Mouse (Mus musculus): ENCODE data around the gene Lmntd1. TPM values are rescaled to one million over a fixed set of nuclear protein-coding genes. Genes with fewer than 3 reads are reported as not detected.

Lmntd1 gene
- total and polyA plus RNA-seq, 3 experiments: 0.21 to 1.2 (median 0.75) TPM

GRCm38 (mm10) chr6:145557059-145557992, 56.8 kb downstream of the Lmntd1 start:
- DNase-seq: no peak

GRCm38 (mm10) chr6:145553226-145553625, 60.9 kb downstream of the Lmntd1 start:
- DNase-seq: no peak

- DNase-seq: no peak
Measured at GRCm38 (mm10) chr6:145552817-145553216, 61.3 kb downstream of the Lmntd1 start.

GRCm38 (mm10) chr6:145550993-145551392, 63.1 kb downstream of the Lmntd1 start:
- DNase-seq: no peak

GRCm38 (mm10) chr6:145545927-145546641, 68.0 kb downstream of the Lmntd1 start:
- no peak for DNase-seq

GRCm38 (mm10) chr6:145544838-145545237, 69.3 kb downstream of the Lmntd1 start:
- DNase-seq: no peak

GRCm38 (mm10) chr6:145544304-145544703, 69.8 kb downstream of the Lmntd1 start:
- DNase-seq: no peak

GRCm38 (mm10) chr6:145539568-145539859, 74.6 kb downstream of the Lmntd1 start:
- DNase-seq: no peak

- peak; percentile 54 for DNase-seq
Measured at GRCm38 (mm10) chr6:145538787-145539567, 75.1 kb downstream of the Lmntd1 start.

GRCm38 (mm10) chr6:145530464-145530863, 83.7 kb downstream of the Lmntd1 start:
- no peak for DNase-seq

- DNase-seq: no peak
Measured at GRCm38 (mm10) chr6:145523337-145523736, 90.8 kb downstream of the Lmntd1 start.

GRCm38 (mm10) chr6:145522617-145523016, 91.5 kb downstream of the Lmntd1 start:
- DNase-seq: no peak

GRCm38 (mm10) chr6:145517002-145517401, 97.1 kb downstream of the Lmntd1 start:
- no peak for DNase-seq

GRCm38 (mm10) chr6:145515859-145516581, 98.1 kb downstream of the Lmntd1 start:
- DNase-seq: no peak

- no peak for DNase-seq
Measured at GRCm38 (mm10) chr6:145511265-145511664, 102.9 kb downstream of the Lmntd1 start.

- DNase-seq: no peak
Measured at GRCm38 (mm10) chr6:145508828-145509227, 105.3 kb downstream of the Lmntd1 start.

GRCm38 (mm10) chr6:145501751-145502150, 112.4 kb downstream of the Lmntd1 start:
- no peak for DNase-seq

- DNase-seq: peak; percentile 33
Measured at GRCm38 (mm10) chr6:145499574-145500546, 114.3 kb downstream of the Lmntd1 start.

- DNase-seq: peak; percentile 20
Measured at GRCm38 (mm10) chr6:145495731-145496130, 118.4 kb downstream of the Lmntd1 start.

- no peak for DNase-seq
Measured at GRCm38 (mm10) chr6:145488251-145488650, 125.9 kb downstream of the Lmntd1 start.
